Mouse (Mus musculus) megakaryocyte, embryonic 14.5 days (primary cell): ENCODE results near the gene Tmem106a.

Experiments
- FLI1 ChIP-seq: IDR thresholded peaks from 2 replicates; pipeline ENCODE4 v1.6.1; 2012; ENCODE audit warnings: low read length, inconsistent platforms, mixed read lengths
- GATA1 ChIP-seq: IDR thresholded peaks from 3 replicates; pipeline ENCODE4 v1.6.1; 2012; ENCODE audit warnings: mixed read lengths, low read length, inconsistent platforms, borderline replicate concordance

DNA sequence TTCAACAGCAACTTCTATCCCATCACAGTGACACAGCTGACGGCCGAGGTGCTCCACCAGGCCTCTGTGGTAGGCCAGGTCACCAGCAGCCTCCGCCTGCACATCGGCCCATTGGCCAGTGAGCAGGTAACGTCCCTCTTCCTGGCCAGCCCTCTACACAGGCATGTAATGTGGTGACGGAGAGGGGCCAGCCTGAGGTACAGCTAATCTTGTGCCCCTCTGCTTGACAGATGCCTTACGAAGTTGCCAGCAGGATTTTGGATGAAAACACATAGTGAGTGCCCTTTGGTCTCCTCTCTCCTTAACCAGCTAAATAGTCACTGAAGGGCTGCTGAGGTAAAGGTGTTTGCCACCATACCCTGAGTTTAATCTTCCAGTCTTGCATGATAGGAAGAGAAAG lies 6.8 kb downstream of the Tmem106a start:
- TF ChIP-seq GATA1 (no peak), FLI1 (no peak)
